Mouse (Mus musculus) layer of hippocampus, adult 9-11 months (tissue): Measurements from ENCODE around the gene Samt4.
"Not testable (repeated sequence)": the region's sequence is repeated elsewhere in the genome, so short reads cannot be mapped to it uniquely, and the experiment has no call there.

Experiments
- DNase-seq: peaks from one replicate; pipeline ENCODE4 v3.0.0; 2022

Gene Samt4

GRCm38 (mm10) chrX:154481702-154482101 lies at the start of gene Samt4:
Gene Samt4, plus strand, starts transcription at chrX:154482002.
- no peak for DNase-seq

DNA sequence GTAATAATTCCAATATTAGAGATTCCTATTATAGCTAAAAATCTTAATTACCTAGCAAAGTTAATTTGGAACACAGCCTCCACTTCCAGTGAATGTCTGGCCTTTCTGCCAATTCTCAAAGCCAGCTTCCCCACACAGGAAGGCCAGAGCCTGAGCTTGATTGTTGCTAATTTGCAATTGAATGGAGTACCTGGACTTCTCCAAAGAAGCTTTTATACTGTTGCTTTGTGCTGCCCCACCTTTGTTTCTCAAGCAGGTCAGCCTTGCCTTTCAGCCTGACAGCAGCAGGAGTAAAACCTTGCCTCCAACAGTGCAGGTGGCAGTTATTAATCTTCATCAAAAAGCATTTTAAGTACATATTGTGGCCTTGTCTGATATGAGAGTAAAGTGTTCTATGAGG lies 38.1 kb upstream of the Samt4 start:
- not testable (repeated sequence) for DNase-seq

- DNase-seq, result not testable (repeated sequence)
These were observed 13.4 kb upstream of the Samt4 start for GRCm38 (mm10) chrX:154468386-154468785.
